Mouse (Mus musculus): Measurements from ENCODE around the gene Arhgef39.

DNA sequence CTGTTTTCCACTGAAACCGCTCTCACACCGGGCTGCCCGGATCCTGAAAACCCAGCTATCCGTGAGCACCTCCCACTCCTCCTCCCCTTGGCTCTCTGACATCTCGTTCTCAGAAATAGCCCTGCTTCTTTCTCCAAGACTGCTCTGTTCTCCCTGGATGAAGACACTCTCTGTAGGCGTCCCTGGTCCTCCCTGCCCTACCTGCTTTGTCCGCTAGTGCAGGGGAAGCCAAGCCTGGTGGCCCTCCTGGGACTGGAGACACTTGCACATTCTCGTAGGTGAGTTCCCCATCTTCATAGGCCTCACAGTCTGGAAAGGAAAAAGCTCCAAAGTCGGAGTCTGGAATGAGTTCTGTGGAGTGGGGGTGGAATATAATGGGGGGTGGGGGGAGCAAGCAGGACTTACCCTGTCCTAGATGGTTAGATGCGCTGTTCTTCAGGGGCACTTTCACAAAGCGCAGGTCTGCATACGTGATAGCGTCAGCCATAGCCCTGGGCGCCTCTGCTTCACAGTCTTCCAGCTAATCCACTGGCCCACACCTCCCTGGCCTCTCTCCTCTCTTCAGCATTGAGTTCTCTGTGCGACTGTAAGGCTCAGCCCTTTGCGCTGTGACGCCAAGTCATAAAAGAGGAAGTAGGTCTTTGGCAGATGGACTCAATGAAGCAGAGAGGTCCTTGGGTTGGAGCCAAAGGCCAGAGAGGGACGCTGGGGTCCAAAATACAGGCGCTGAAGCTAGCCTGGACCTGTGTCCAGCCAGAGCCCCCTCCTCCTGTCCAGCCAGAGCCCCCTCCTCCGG is 45.3 kb downstream of the Arhgef39 start, which contains the start of gene Cd72:
- no peak for TF ChIP-seq EP300 (IDR thresholded peaks at IDR 0.05; ENCODE audit: low read depth)
- no peak for TF ChIP-seq CTCF (IDR thresholded peaks at IDR 0.05; ENCODE audit: low read depth)

Data from liver, embryonic 14.5 days (tissue).